Comparison of ENCODE assay signal across 8 mouse cellular contexts in the genomic region with DNA sequence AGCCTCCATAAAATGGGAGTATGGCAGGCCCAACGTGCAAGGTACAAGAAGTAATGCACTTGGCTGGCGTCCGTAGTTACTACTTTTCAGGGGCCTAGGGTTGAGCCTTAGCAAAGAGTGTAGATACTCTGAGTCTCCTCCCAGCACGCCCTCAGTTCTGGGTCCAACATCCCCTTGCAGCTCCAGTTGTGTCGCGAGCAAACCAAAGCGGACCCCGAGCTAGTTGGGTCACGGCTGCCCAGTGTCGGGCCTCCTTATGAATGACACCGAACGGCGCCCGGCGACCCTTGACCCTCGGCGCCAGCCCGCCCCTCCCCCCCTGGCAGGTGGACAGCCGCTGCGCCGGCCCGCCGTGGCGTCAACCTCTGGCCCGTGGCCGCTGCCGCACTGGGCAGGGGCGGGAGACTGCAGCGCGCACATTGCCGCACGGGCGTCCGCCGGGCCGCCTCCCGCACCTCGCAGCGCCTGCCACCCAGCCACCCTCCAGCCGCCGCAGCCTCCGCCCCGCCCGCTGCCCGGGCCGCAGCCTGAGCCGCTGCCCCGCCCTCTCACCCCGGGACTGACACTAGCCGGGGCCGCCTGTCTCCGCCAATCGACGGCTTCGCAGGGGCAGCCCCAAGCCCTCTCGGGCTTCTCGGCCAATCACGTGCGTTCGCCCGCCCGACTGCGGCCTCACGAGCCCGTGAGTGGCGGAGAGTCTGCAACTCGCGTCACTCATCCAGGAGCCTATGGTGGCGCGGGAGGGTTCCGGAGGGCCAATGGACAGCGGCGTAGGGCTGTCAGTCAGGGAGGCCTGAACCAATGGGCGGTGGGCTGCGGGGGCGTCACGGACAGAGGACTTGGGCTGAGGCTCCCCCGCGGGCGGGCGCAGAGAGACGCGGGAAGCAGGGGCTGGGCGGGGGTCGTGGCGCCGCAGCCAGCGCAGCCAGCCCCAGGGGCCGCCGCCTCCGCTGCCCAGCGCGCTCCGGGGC. TPM values are rescaled to one million over a fixed set of nuclear protein-coding genes. Genes with fewer than 3 reads are reported as not detected.
A peak's percentile ranks its signal among the peaks of the same experiment; 100 is the strongest.
DNase-seq lines count a peak whose midpoint lies in the region; ATAC-seq and TF ChIP-seq lines count a peak whose summit lies in the region.

A gene (plus strand): TSS at position 844 of the 971 bp plus-strand sequence.

- H3K4me2 ChIP-seq in kidney, embryonic 14.5 days (replicated peaks; ENCODE audit: low read depth, low read length): peak within 1 kb of the TSS; percentile 94
- H3K4me2 ChIP-seq in limb, embryonic 15.5 days: peak within 1 kb of the TSS; percentile 87

- no peaks in the 10 kb centered on the region for H3K27me3 ChIP-seq in kidney, embryonic 14.5 days (ENCODE audit: control insufficient read depth, insufficient read depth, low read length)
- H3K27me3 ChIP-seq in limb, embryonic 15.5 days: no peaks in the 10 kb centered on the region

- no peak within 1 kb of the TSS; the same call in 1 of the 2 replicates for H3K27ac ChIP-seq in bone marrow macrophage, adult 2 months (ENCODE audit: insufficient read depth, low read depth, low read length)
- H3K27ac ChIP-seq in embryonic fibroblast, embryonic 13.5 days (ENCODE audit: insufficient read depth, low read length): no peak within 1 kb of the TSS
- H3K27ac ChIP-seq in kidney, embryonic 14.5 days (ENCODE audit: low read depth, low read length): 0 out of 2 replicates have a peak within 1 kb of the TSS, but pooled peaks have one; percentile 51
- peak within 1 kb of the TSS; percentile 75 for H3K27ac ChIP-seq in limb, embryonic 15.5 days

- H3K4me1 ChIP-seq in bone marrow macrophage, adult 2 months (ENCODE audit: control insufficient read depth, insufficient read depth, low read length): peaks cover 30% of the 10 kb centered on the region
- H3K4me1 ChIP-seq in embryonic fibroblast, embryonic 13.5 days (ENCODE audit: control insufficient read depth, insufficient read depth, low read length): peaks cover 9% of the 10 kb centered on the region
- peaks cover 23% of the 10 kb centered on the region for H3K4me1 ChIP-seq in kidney, embryonic 14.5 days (ENCODE audit: control insufficient read depth, insufficient read depth, low read length)
- peaks cover 28% of the 10 kb centered on the region for H3K4me1 ChIP-seq in limb, embryonic 15.5 days

- H3K9me3 ChIP-seq in kidney, embryonic 14.5 days (ENCODE audit: control insufficient read depth, low read length): no peaks in the 10 kb centered on the region
- no peaks in the 10 kb centered on the region for H3K9me3 ChIP-seq in limb, embryonic 15.5 days

- TF ChIP-seq POLR2A in bone marrow macrophage, adult 2 months (IDR thresholded peaks at IDR 0.05; ENCODE audit: borderline replicate concordance, low read depth, low read length): no peak
- peak; percentile 56 for TF ChIP-seq POLR2A in embryonic fibroblast, embryonic 13.5 days (IDR thresholded peaks at IDR 0.05; ENCODE audit: low read depth, low read length)

- H3K9ac ChIP-seq in kidney, embryonic 14.5 days (ENCODE audit: low read depth, low read length): peak within 1 kb of the TSS; percentile 89
- H3K9ac ChIP-seq in limb, embryonic 15.5 days: peak within 1 kb of the TSS; percentile 96

- peak within 1 kb of the TSS; percentile 97 for H3K4me3 ChIP-seq in bone marrow macrophage, adult 2 months (ENCODE audit: insufficient read depth, low read length)
- H3K4me3 ChIP-seq in embryonic fibroblast, embryonic 13.5 days (ENCODE audit: insufficient read depth, low read length): peak within 1 kb of the TSS; percentile 79
- H3K4me3 ChIP-seq in kidney, embryonic 14.5 days (ENCODE audit: low read length): peak within 1 kb of the TSS; percentile 92
- peak within 1 kb of the TSS; percentile 100 for H3K4me3 ChIP-seq in limb, embryonic 15.5 days

- WGBS in kidney, embryonic 14.5 days: under 1% methylated on average over 77 of the region's 94 CpGs
- under 1% methylated on average over 79 of the region's 94 CpGs for WGBS in limb, embryonic 15.5 days

- H3K36me3 ChIP-seq in kidney, embryonic 14.5 days (ENCODE audit: control insufficient read depth, insufficient read depth, low read length): peaks cover 28% of the 10 kb centered on the region
- H3K36me3 ChIP-seq in limb, embryonic 15.5 days: peaks cover 12% of the 10 kb centered on the region; the same call in 1 of the 2 replicates

- no peak for TF ChIP-seq CTCF in bone marrow macrophage, adult 2 months (IDR thresholded peaks at IDR 0.05; ENCODE audit: low read depth, low read length)
- no peak for TF ChIP-seq CTCF in embryonic fibroblast, embryonic 13.5 days (IDR thresholded peaks at IDR 0.05; ENCODE audit: borderline replicate concordance, insufficient read depth, low read length)

- ATAC-seq in kidney, embryonic 14.5 days (ENCODE audit: low FRiP score, low TSS enrichment): peak; percentile 100
- ATAC-seq in limb, embryonic 15.5 days (ENCODE audit: insufficient number of reproducible peaks, low FRiP score, low TSS enrichment, low read depth): peak; percentile 99

- peak; percentile 98 for DNase-seq in A20 (ENCODE audit: low read depth, low spot score)
- peak; percentile 99 to 100 for DNase-seq in heart, adult 9 months (ENCODE audit: low spot score in 2 of 2)
- peak; percentile 94 to 95 for DNase-seq in monocyte, adult 2 months (ENCODE audit: low read depth in 1 of 2, low spot score in 2 of 2)
- DNase-seq in spleen, postnatal 36 days (ENCODE audit: low spot score in 2 of 2): peak; percentile 99

RNA-seq across cellular contexts. Expression of the gene that starts here (rescaled TPM):
- polyA plus RNA-seq in bone marrow macrophage, adult 2 months (2012; ENCODE audit: insufficient read depth, insufficient read length, missing spikeins): 73.1 and 81.8 TPM in 2 replicates
- 104 and 122 TPM in 2 replicates for polyA plus RNA-seq in embryonic fibroblast, embryonic 13.5 days (2011; ENCODE audit: insufficient read length, low read depth, missing spikeins)
- polyA plus RNA-seq in kidney, embryonic 14.5 days (2014; fragmentation: Nextera tagmentation; extraction: Ambion mirVana): 123 and 124 TPM in 2 replicates
- polyA plus RNA-seq in limb, embryonic 15.5 days (2015; fragmentation: Nextera tagmentation; extraction: Ambion mirVana): 171 and 227 TPM in 2 replicates

Comparison
In these comparisons a context has a peak if more than half of its experiments do, and no peak if none do; other contexts are left out.
1. H3K27ac ChIP-seq: peak in kidney, embryonic 14.5 days (single experiment) and limb, embryonic 15.5 days (single experiment); none in bone marrow macrophage, adult 2 months (single experiment) and embryonic fibroblast, embryonic 13.5 days (single experiment).
2. Peak in every context shown above with its lines, with median percentiles within 50 percentile points of each other: DNase-seq and H3K4me3 ChIP-seq.